Mouse (Mus musculus): ENCODE data around the gene Gemin5.

- TF ChIP-seq CTCF (IDR thresholded peaks at IDR 0.05; ENCODE audit: low read depth), result no peak
- 0 out of 2 replicates have a peak, but pooled peaks have one; percentile 11 for TF ChIP-seq EP300 (IDR thresholded peaks at IDR 0.05; ENCODE audit: low read depth)
These were observed 64.0 kb downstream of the Gemin5 start for GRCm38 (mm10) chr11:58104351-58104791.
